Mouse (Mus musculus) spleen, adult 2 months (tissue): Measurements from ENCODE around the gene Ak2.

Experiments used
- CTCF ChIP-seq: fragments of 200-500 bp; IDR thresholded peaks from 2 replicates; pipeline ENCODE4 v1.5.1; 2011; ENCODE audit warnings: mild to moderate bottlenecking, inconsistent platforms; ENCODE audit not compliant: insufficient read depth, insufficient read length, insufficient replicate concordance; ENCODE audit errors: extremely low read depth
- POLR2A ChIP-seq: fragments of 200-500 bp; IDR thresholded peaks from 2 replicates; pipeline ENCODE4 v1.6.1; 2011; ENCODE audit warnings: low read depth, low read length, inconsistent platforms

DNA sequence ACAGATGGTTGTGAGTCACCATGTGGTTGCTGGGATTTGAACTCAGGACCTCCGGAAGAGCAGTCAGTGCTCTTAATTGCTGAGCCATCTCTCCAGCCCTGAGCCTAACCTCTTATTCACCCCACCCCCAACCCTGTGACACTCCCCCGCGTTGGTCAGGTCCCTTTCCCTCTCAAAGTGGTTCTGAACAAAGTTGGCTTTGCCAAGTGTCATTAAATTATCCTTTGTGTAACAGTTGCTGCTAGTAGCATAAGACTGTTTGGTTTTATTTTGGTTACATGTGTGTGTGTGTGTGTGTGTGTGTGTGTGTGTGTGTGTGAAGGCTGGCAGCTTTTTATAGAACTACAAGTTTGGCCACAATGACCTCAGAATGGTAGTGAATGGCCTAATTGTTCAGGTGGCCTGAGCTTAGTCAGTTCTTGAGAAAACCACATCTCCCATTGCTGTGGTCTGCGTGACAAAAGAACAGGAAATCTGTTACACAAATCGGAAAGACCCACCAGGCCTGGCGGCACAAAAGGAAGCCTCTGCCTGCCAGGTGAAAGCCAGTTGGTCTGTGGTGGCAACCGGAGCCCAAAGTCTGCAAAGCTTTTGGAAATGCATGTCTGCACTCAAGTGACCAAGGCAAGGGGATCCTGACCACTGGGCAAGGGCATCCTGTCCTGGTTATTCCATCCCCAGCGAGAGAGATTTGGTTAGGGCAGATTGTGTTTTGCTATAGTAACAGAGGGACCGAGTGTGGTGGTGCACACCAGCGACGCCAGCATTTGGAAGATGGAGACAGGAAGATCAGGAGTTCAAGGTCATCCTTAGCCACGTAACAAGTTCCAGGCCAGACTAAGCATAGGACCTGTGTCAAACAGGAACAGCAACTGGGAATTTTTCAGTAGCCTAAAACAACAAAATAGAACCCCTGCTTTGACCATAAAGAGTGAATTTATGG lies 10.6 kb upstream of the Ak2 start:
- no peak for TF ChIP-seq POLR2A
- no peak for TF ChIP-seq CTCF
